ENCODE assay signal across 13 mouse cellular contexts in the genomic region with DNA sequence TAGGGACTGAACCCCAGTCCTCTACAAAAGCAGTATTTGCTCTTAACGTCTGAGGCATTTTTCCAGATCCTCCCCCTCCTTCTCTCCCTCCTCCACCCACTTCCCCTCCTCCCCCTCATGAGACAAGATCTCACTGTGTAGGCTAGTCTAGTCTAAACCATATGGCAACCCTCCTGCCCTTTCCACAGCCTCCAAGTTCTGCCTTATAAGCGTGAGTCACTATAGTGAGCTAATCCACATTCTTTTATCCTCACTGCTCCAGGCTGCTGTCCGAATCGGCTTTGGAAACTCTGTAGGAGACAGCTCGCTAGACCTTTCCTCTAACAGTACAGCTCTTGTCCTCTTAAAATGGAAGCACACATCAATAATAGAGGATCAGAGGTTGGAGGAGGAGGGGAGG. TPM values are rescaled to one million over a fixed set of nuclear protein-coding genes. Genes with fewer than 3 reads are reported as not detected.
DNase-seq lines count a peak whose midpoint lies in the region; ATAC-seq and TF ChIP-seq lines count a peak whose summit lies in the region.
"Had no signal": no experiment of that assay in that cellular context is flagged by ENCODE, and none has a peak within 500 bp of the region (broad histone marks: within the 10 kb centered on the region; RNA-seq: fewer than 3 reads in every experiment).

No protein-coding gene starts in this region.

- no peak overlapping the region for H3K27ac ChIP-seq in heart, embryonic 15.5 days
- H3K27ac ChIP-seq in heart, embryonic 11.5 days (ENCODE audit: low read depth, low read length), result no peak overlapping the region
- H3K27ac ChIP-seq in kidney, embryonic 15.5 days, result no peak overlapping the region
- H3K27ac ChIP-seq: liver, embryonic 14.5 days had no signal

- H3K36me3 ChIP-seq in heart, embryonic 15.5 days, result no peaks in the 10 kb centered on the region
- H3K36me3 ChIP-seq in heart, embryonic 11.5 days (ENCODE audit: control insufficient read depth, insufficient read depth, low read length), result no peaks in the 10 kb centered on the region
- H3K36me3 ChIP-seq in kidney, embryonic 15.5 days, result no peaks in the 10 kb centered on the region

- WGBS in heart, embryonic 15.5 days, result 28% methylated on average over 5 of the region's 5 CpGs
- 40% methylated on average over 5 of the region's 5 CpGs for WGBS in heart, embryonic 11.5 days (ENCODE audit: insufficient replicate concordance)
- 47% methylated on average over 5 of the region's 5 CpGs for WGBS in kidney, embryonic 15.5 days

- DNase-seq in retina, postnatal 1 day, result peak; percentile 36
- DNase-seq in retina, embryonic 14.5 days (ENCODE audit: low spot score), result no peak
- DNase-seq in brain, embryonic 14.5 days (ENCODE audit: low read depth), result peak; percentile 50
- DNase-seq in right cerebral cortex, postnatal 36 days (ENCODE audit: low spot score in 2 of 2), result no peak
- DNase-seq: adrenal gland, postnatal 10 days; cerebellum, adult 9-10 months; kidney, adult 9 months; lung, postnatal 14 days; right cerebral cortex, postnatal 25 days had no signal

- H3K27me3 ChIP-seq in heart, embryonic 15.5 days, result peaks cover 16% of the 10 kb centered on the region
- H3K27me3 ChIP-seq in heart, embryonic 11.5 days (ENCODE audit: control insufficient read depth, insufficient read depth, low read length), result no peaks in the 10 kb centered on the region; the same call in 1 of the 2 replicates
- H3K27me3 ChIP-seq in kidney, embryonic 15.5 days, result peaks cover 36% of the 10 kb centered on the region

- H3K9me3 ChIP-seq in heart, embryonic 15.5 days (replicated peaks), result no peaks in the 10 kb centered on the region
- no peaks in the 10 kb centered on the region for H3K9me3 ChIP-seq in heart, embryonic 11.5 days (replicated peaks; ENCODE audit: control insufficient read depth, low read length)
- no peaks in the 10 kb centered on the region for H3K9me3 ChIP-seq in kidney, embryonic 15.5 days (replicated peaks)

- peak; percentile 39; the same call in 1 of the 2 replicates for ATAC-seq in heart, embryonic 15.5 days (replicated peaks; ENCODE audit: insufficient number of reproducible peaks, insufficient read depth, low FRiP score, low read depth)
- no peak for ATAC-seq in heart, embryonic 11.5 days (replicated peaks; ENCODE audit: insufficient number of reproducible peaks, low FRiP score, low TSS enrichment)
- no peak for ATAC-seq in kidney, embryonic 15.5 days (replicated peaks; ENCODE audit: low FRiP score)

- TF ChIP-seq POLR2A in brain, embryonic 14.5 days (IDR thresholded peaks at IDR 0.05; ENCODE audit: borderline replicate concordance, extremely low read depth, insufficient read depth, insufficient read length, poor library complexity, severe bottlenecking), result no peak

- no peak for TF ChIP-seq CTCF in brain, embryonic 14.5 days (IDR thresholded peaks at IDR 0.05; ENCODE audit: borderline replicate concordance, extremely low read depth, insufficient read depth, insufficient read length)

- H3K4me3 ChIP-seq in heart, embryonic 15.5 days, result no peak overlapping the region
- no peak overlapping the region for H3K4me3 ChIP-seq in heart, embryonic 11.5 days (ENCODE audit: low read depth, low read length)
- no peak overlapping the region for H3K4me3 ChIP-seq in kidney, embryonic 15.5 days (replicated peaks)

- H3K4me1 ChIP-seq in heart, embryonic 15.5 days (replicated peaks), result peaks cover 2% of the 10 kb centered on the region
- peaks cover 4% of the 10 kb centered on the region for H3K4me1 ChIP-seq in heart, embryonic 11.5 days (ENCODE audit: control insufficient read depth, insufficient read depth, low read length)
- H3K4me1 ChIP-seq in kidney, embryonic 15.5 days, result no peaks in the 10 kb centered on the region

- H3K4me2 ChIP-seq in heart, embryonic 15.5 days, result no peak overlapping the region
- no peak overlapping the region for H3K4me2 ChIP-seq in heart, embryonic 11.5 days
- no peak overlapping the region for H3K4me2 ChIP-seq in kidney, embryonic 15.5 days

- no peak overlapping the region for H3K9ac ChIP-seq in heart, embryonic 15.5 days
- no peak overlapping the region for H3K9ac ChIP-seq in heart, embryonic 11.5 days (ENCODE audit: low read depth, low read length)
- no peak overlapping the region for H3K9ac ChIP-seq in kidney, embryonic 15.5 days
- H3K9ac ChIP-seq: liver, embryonic 14.5 days had no signal

RNA-seq across cellular contexts. Expression of a gene that starts 7.0 kb away (rescaled TPM):
- polyA plus RNA-seq in heart, embryonic 15.5 days (2015; fragmentation: Nextera tagmentation; extraction: Ambion mirVana), result 2.2 and 2.9 TPM in 2 replicates
- 2.5 and 4.0 TPM in 2 replicates for polyA plus RNA-seq in heart, embryonic 11.5 days (2014; fragmentation: Nextera tagmentation; extraction: Ambion mirVana)
- 6.6 and 7.5 TPM in 2 replicates for polyA plus RNA-seq in brain, embryonic 14.5 days (2012; rRNA removed)
- 3.5 TPM in 2 replicates for polyA plus RNA-seq in kidney, embryonic 15.5 days (2015; fragmentation: Nextera tagmentation; extraction: Ambion mirVana)

RNA-seq across cellular contexts. Expression of a gene that starts 27.6 kb away (rescaled TPM):
- 179 and 184 TPM in 2 replicates for polyA plus RNA-seq in heart, embryonic 15.5 days (2015; fragmentation: Nextera tagmentation; extraction: Ambion mirVana)
- 558 and 581 TPM in 2 replicates for polyA plus RNA-seq in heart, embryonic 11.5 days (2014; fragmentation: Nextera tagmentation; extraction: Ambion mirVana)
- polyA plus RNA-seq in brain, embryonic 14.5 days (2012; rRNA removed), result 9.0 and 10.3 TPM in 2 replicates
- 132 and 232 TPM in 2 replicates for polyA plus RNA-seq in kidney, embryonic 15.5 days (2015; fragmentation: Nextera tagmentation; extraction: Ambion mirVana)

Comparison
In these comparisons a context has a peak if more than half of its experiments do, and no peak if none do; other contexts are left out.
1. DNase-seq: peak in retina, postnatal 1 day (single experiment) and brain, embryonic 14.5 days (single experiment); none in retina, embryonic 14.5 days (single experiment) and right cerebral cortex, postnatal 36 days (0 of 2).
2. RNA of a gene that starts 27.6 kb away (polyA plus RNA-seq): 558 to 581 TPM in heart, embryonic 11.5 days, 179 to 184 TPM in heart, embryonic 15.5 days and 132 to 232 TPM in kidney, embryonic 15.5 days; 9.0 to 10.3 TPM in brain, embryonic 14.5 days; every median in the first group is over 10 times any median in the second.